Mouse (Mus musculus) midbrain, embryonic 14.5 days (tissue): ENCODE results near the gene Impdh1. TPM values are rescaled to one million over a fixed set of nuclear protein-coding genes. Genes with fewer than 3 reads are reported as not detected.

Experiments
- ATAC-seq: fragments of 200-750 bp; cut with Nextera tagmentation; 2 replicates; pipeline ENCODE4 v1.8.0; 2017; ENCODE audit warnings: moderate number of reproducible peaks, moderate library complexity; ENCODE audit not compliant: low FRiP score, low TSS enrichment
- DNase-seq: peaks from one replicate; pipeline ENCODE4 v3.0.0-alpha.2; 2015
- H3K27ac ChIP-seq: fragments of 300-500 bp; sonication (generic); replicated peaks from 2 replicates; pipeline ENCODE4 v1.5.1; 2014; ENCODE audit warnings: mild to moderate bottlenecking, low read depth, low read length, moderate library complexity
- H3K27me3 ChIP-seq: fragments of 300-500 bp; sonication (generic); 2 replicates; pipeline ENCODE4 v1.6.1; 2014; ENCODE audit warnings: low read length, control low read depth, mixed read lengths; ENCODE audit not compliant: control insufficient read depth, insufficient read depth
- H3K36me3 ChIP-seq: fragments of 300-500 bp; sonication (generic); 2 replicates; pipeline ENCODE4 v1.6.1; 2014; ENCODE audit warnings: low read length, control low read depth; ENCODE audit not compliant: control insufficient read depth, insufficient read depth
- H3K4me1 ChIP-seq: fragments of 300-500 bp; sonication (generic); 2 replicates; pipeline ENCODE4 v1.6.1; 2014; ENCODE audit warnings: mild to moderate bottlenecking, antibody characterized with exemption, low read length, control low read depth; ENCODE audit not compliant: control insufficient read depth, insufficient read depth
- H3K4me2 ChIP-seq: fragments of 300-500 bp; sonication (generic); 2 replicates; pipeline ENCODE4 v1.6.1; 2014; ENCODE audit warnings: mild to moderate bottlenecking, low read length, moderate library complexity
- H3K4me3 ChIP-seq: fragments of 300-500 bp; sonication (generic); replicated peaks from 2 replicates; pipeline ENCODE4 v1.5.1; 2014; ENCODE audit warnings: low read depth, low read length
- H3K9ac ChIP-seq: fragments of 300-500 bp; sonication (generic); replicated peaks from 2 replicates; pipeline ENCODE4 v1.6.1; 2014; ENCODE audit warnings: mild to moderate bottlenecking, low read length, moderate library complexity
- H3K9me3 ChIP-seq: fragments of 300-500 bp; sonication (generic); 2 replicates; pipeline ENCODE4 v1.6.1; 2016; ENCODE audit warnings: low read length, control low read depth, mixed read lengths; ENCODE audit not compliant: control insufficient read depth
- WGBS: fragments of 180-500 bp; shearing (Covaris S2); extraction: QIAGEN DNeasy Blood & Tissue Kit; methylation state at CpG from one replicate; pipeline ENCODE4 v1.1.7; 2014; 5-methylcytosine and 5-hydroxymethylcytosine counted together
- polyA plus RNA-seq: library from polyadenylated mRNA; unstranded; fragments of >200 nt; fragmentation: Nextera tagmentation; extraction: Ambion mirVana; gene quantifications from 2 replicates; pipeline ENCODE4 v1.2.1, GENCODE M21; 2014

The Impdh1 gene
- polyA plus RNA-seq, 1 experiment from 2014 or later, result 48.5 TPM

GRCm38 (mm10) chr6:29179843-29180242, 36.3 kb downstream of the Impdh1 start:
- Histone ChIP-seq H3K4me3 (peak overlapping the region; percentile 60), H3K9me3 (no peaks in the 10 kb centered on the region), H3K4me1 (peaks cover 5% of the 10 kb centered on the region; the same call in 1 of the 2 replicates), H3K27ac (peak overlapping the region; percentile 90), H3K9ac (peak overlapping the region; percentile 83; the same call in 1 of the 2 replicates), H3K4me2 (peak overlapping the region; percentile 86), H3K36me3 (no peaks in the 10 kb centered on the region), H3K27me3 (0 out of 2 replicates have a peak, but pooled peaks cover 8% of the 10 kb centered on the region)
- 50% methylated on average over 8 of the region's 8 CpGs for WGBS
- DNase-seq, result no peak
- no peak for ATAC-seq

DNA sequence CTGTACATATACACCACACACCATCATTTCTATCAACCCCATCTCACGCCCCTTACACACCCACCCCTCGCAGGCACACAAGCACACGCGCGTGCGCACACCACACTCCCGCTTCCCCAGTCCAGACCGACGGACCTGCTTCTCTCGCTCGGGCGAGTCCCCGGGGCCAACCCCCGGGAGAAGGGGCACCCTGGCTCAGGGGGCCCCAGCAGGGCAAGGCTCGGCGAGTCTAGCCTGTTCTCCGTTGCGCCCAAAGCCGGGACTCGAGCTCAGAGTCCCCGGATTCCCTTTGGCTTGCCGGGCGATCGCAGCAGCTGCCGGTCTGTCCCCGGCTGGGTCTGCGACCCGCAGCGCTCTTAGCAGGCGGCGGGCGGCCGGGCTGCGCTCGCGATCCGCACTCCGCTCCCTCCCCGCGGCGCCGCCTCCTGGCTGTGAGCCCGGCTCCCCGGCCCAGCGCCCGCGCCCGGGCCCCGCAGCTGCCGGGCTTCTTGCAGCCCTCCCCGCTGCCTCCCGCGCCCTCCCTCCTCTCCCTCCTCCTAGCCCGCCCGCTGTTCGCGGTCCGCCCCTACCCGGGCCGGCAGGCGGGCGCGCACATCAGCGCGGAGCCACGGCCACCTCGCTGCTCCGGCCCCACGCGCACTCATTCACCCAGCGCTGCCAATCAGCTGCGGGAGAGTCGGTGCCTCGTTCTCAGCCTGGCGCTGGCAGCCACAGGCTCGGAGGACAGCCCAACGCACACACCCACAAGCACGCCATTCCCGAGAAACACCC, 37.1 kb downstream of the Impdh1 start, which contains the start of gene Prrt4:
Gene Prrt4 (minus strand): TSS at position 697 of the 771 bp plus-strand sequence.
- peak within 1 kb of the TSS; percentile 83 for H3K9ac ChIP-seq
- H3K36me3 ChIP-seq, result no peaks in the 10 kb centered on the region
- no peaks in the 10 kb centered on the region for H3K9me3 ChIP-seq
- peak within 1 kb of the TSS; percentile 90 for H3K27ac ChIP-seq
- DNase-seq (peak; percentile 85), ATAC-seq (peak; percentile 85)
- under 1% methylated on average over 76 of the region's 79 CpGs for WGBS
- H3K4me3 ChIP-seq, result peak within 1 kb of the TSS; percentile 60
- H3K27me3 ChIP-seq, result 0 out of 2 replicates have a peak, but pooled peaks cover 8% of the 10 kb centered on the region
- peaks cover 5% of the 10 kb centered on the region; the same call in 1 of the 2 replicates for H3K4me1 ChIP-seq
- H3K4me2 ChIP-seq, result peak within 1 kb of the TSS; percentile 86

- ATAC-seq, result peak; percentile 65
- Histone ChIP-seq H3K4me2 (peak overlapping the region; percentile 86), H3K36me3 (no peaks in the 10 kb centered on the region), H3K27me3 (peaks cover 12% of the 10 kb centered on the region; the same call in 1 of the 2 replicates), H3K4me1 (peaks cover 5% of the 10 kb centered on the region; the same call in 1 of the 2 replicates), H3K9ac (peak overlapping the region; percentile 83; the same call in 1 of the 2 replicates), H3K4me3 (peak overlapping the region; percentile 60), H3K27ac (peak overlapping the region; percentile 90), H3K9me3 (no peaks in the 10 kb centered on the region)
- 16% methylated on average over 16 of the region's 17 CpGs for WGBS
- peak; percentile 49 for DNase-seq
These were observed 38.0 kb downstream of the Impdh1 start for GRCm38 (mm10) chr6:29177901-29178879.

GRCm38 (mm10) chr6:29175113-29175512, 41.1 kb downstream of the Impdh1 start:
- 77% methylated on average over 3 of the region's 3 CpGs for WGBS
- Histone ChIP-seq H3K36me3 (no peaks in the 10 kb centered on the region), H3K9me3 (no peaks in the 10 kb centered on the region), H3K27ac (no peak overlapping the region), H3K4me3 (no peak overlapping the region), H3K4me2 (no peak overlapping the region), H3K27me3 (peaks cover 28% of the 10 kb centered on the region), H3K9ac (no peak overlapping the region), H3K4me1 (peaks cover 13% of the 10 kb centered on the region)
- no peak for DNase-seq
- no peak for ATAC-seq

GRCm38 (mm10) chr6:29174368-29174767, 41.8 kb downstream of the Impdh1 start:
- H3K9me3 ChIP-seq, result no peaks in the 10 kb centered on the region
- ATAC-seq (no peak), DNase-seq (peak; percentile 36)
- no peaks in the 10 kb centered on the region for H3K36me3 ChIP-seq
- WGBS, result 19% methylated on average over 7 of the region's 7 CpGs
- H3K4me1 ChIP-seq, result peaks cover 11% of the 10 kb centered on the region
- peaks cover 36% of the 10 kb centered on the region for H3K27me3 ChIP-seq
- H3K27ac ChIP-seq, result no peak overlapping the region
- H3K4me3 ChIP-seq, result no peak overlapping the region
- H3K9ac ChIP-seq, result no peak overlapping the region
- H3K4me2 ChIP-seq, result no peak overlapping the region

GRCm38 (mm10) chr6:29170952-29171388, 45.2 kb downstream of the Impdh1 start:
- Histone ChIP-seq H3K4me3 (peak overlapping the region; percentile 52), H3K9ac (peak overlapping the region; percentile 65), H3K4me2 (peak overlapping the region; percentile 99), H3K27me3 (peaks cover 42% of the 10 kb centered on the region), H3K9me3 (no peaks in the 10 kb centered on the region), H3K36me3 (no peaks in the 10 kb centered on the region), H3K27ac (no peak overlapping the region), H3K4me1 (peaks cover 10% of the 10 kb centered on the region)
- WGBS, result 0% methylated on average over 40 of the region's 40 CpGs
- DNase-seq, result peak; percentile 90
- ATAC-seq, result peak; percentile 81

GRCm38 (mm10) chr6:29170063-29170921, 45.9 kb downstream of the Impdh1 start:
- Histone ChIP-seq H3K36me3 (no peaks in the 10 kb centered on the region), H3K9me3 (no peaks in the 10 kb centered on the region), H3K4me2 (peak overlapping the region; percentile 99), H3K4me1 (peaks cover 10% of the 10 kb centered on the region), H3K27ac (no peak overlapping the region), H3K9ac (peak overlapping the region; percentile 65), H3K27me3 (peaks cover 42% of the 10 kb centered on the region), H3K4me3 (peak overlapping the region; percentile 52)
- under 1% methylated on average over 62 of the region's 63 CpGs for WGBS
- DNase-seq (peak; percentile 74), ATAC-seq (peak; percentile 41)
